Mouse (Mus musculus) kidney, embryonic 15.5 days (tissue): ENCODE data around the gene Zfp420. TPM values are rescaled to one million over a fixed set of nuclear protein-coding genes. Genes with fewer than 3 reads are reported as not detected.

Experiments
- microRNA-seq: library from miRNA; unstranded; fragments of <30 nt; microRNA quantifications from one replicate; pipeline ENCODE4, GENCODE M21; 2016
- polyA plus RNA-seq: library from polyadenylated mRNA; unstranded; fragments of >200 nt; fragmentation: Nextera tagmentation; extraction: Ambion mirVana; gene quantifications from 2 replicates; pipeline ENCODE4 v1.2.1, GENCODE M21; 2015

Zfp420 gene
- polyA plus RNA-seq, 1 experiment from 2014 or later, result 7.8 TPM

Small RNAs within 50 kb of the gene (microRNA-seq; reads per million reads assigned to microRNA genes)
- 0.59 reads per million for gene Mir7668

Other genes starting within 250 kb of the Zfp420 start
- gene Catsperg2, start 132.9 kb upstream of the Zfp420 start, polyA plus RNA-seq, result not detected in 2 replicates
- gene Zfp84, start 91.4 kb upstream of the Zfp420 start, polyA plus RNA-seq, result 13.1 and 14.0 TPM in 2 replicates
- 7.1 and 8.1 TPM in 2 replicates for gene Zfp30, start 76.0 kb upstream of the Zfp420 start, polyA plus RNA-seq
- gene Zfp790, start 43.9 kb upstream of the Zfp420 start, polyA plus RNA-seq, result 13.4 and 13.9 TPM in 2 replicates
- gene Zfp940, start 6.3 kb upstream of the Zfp420 start, polyA plus RNA-seq, result 5.4 and 6.7 TPM in 2 replicates
- 9.5 and 10.8 TPM in 2 replicates for gene Zfp27, start 46.6 kb downstream of the Zfp420 start, polyA plus RNA-seq
- gene Zfp383, start 48.2 kb downstream of the Zfp420 start, polyA plus RNA-seq, result 5.2 and 5.8 TPM in 2 replicates
- gene Zfp74, start 94.1 kb downstream of the Zfp420 start, polyA plus RNA-seq, result 12.0 and 12.2 TPM in 2 replicates
- gene Zfp568, start 124.0 kb downstream of the Zfp420 start, polyA plus RNA-seq, result 17.7 and 19.5 TPM in 2 replicates
- gene Zfp14, start 191.4 kb downstream of the Zfp420 start, polyA plus RNA-seq, result 3.0 and 4.0 TPM in 2 replicates
- 3.9 and 5.5 TPM in 2 replicates for gene Zfp82, start 212.9 kb downstream of the Zfp420 start, polyA plus RNA-seq
- gene Gm26920, start 230.4 kb downstream of the Zfp420 start, polyA plus RNA-seq, result 1.1 and 2.4 TPM in 2 replicates
- gene Zfp566, start 230.5 kb downstream of the Zfp420 start, polyA plus RNA-seq, result 12.2 and 15.9 TPM in 2 replicates
- gene Zfp260, start 234.8 kb downstream of the Zfp420 start, polyA plus RNA-seq, result 109 and 114 TPM in 2 replicates